Mouse (Mus musculus): ENCODE measurements around the gene Tcl1b1. TPM values are rescaled to one million over a fixed set of nuclear protein-coding genes. Genes with fewer than 3 reads are reported as not detected.
"Not testable (repeated sequence)": the region's sequence is repeated elsewhere in the genome, so short reads cannot be mapped to it uniquely, and the experiment has no call there.

Gene Tcl1b1
- polyA plus RNA-seq, 1 experiment, result not detected

DNA sequence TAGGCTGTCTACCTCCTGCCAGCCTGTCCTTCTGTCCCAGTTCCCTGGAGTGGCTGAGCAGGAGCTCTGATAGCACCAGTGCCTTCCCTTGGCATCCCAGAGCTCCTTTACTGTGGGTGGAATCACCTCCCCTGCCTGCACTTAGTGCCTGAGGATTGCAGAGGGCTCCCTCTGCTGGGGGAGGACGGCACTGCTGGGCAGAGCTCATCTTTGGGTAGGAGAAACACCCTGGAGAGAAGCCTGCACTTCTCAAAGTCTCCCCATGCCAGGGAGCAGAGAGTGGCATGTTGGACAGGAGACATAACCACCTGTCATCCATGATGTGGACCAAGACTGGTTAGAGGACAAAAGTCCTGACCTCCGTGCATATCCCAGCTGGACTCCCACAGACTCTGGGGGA lies 29.5 kb downstream of the Tcl1b1 start:
- not testable (repeated sequence) for H3K4me3 ChIP-seq (ENCODE audit: low read depth, low read length); H3K27ac ChIP-seq (ENCODE audit: insufficient read depth, low read length)

DNA sequence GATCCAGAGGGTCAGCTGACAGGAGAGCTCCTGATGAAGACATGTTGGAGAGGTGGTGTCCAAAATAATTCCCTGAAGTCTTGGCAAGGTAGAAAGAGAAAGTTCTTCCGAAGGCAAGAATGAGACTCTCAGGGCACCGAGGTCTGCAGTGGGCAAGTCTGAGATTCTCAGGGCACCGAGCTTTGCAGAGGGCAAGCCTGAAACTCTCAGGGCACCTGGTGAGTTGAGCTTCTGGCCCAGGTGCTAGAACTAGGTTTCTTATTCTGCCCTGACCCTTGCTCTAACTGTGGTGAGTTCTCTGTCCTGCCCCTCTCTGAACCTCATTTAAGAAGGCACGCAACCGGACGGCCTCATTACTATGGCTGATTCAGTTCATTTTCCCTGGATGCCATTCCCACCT lies 31.3 kb downstream of the Tcl1b1 start, which contains the start of gene Tcl1b3:
Gene Tcl1b3 (plus strand): TSS at position 301 of the 400 bp plus-strand sequence.
- not testable (repeated sequence) for H3K9me3 ChIP-seq (replicated peaks; ENCODE audit: control insufficient read depth, insufficient read depth, low read length, poor library complexity, severe bottlenecking); H3K27ac ChIP-seq (ENCODE audit: insufficient read depth, low read length); H3K4me1 ChIP-seq (ENCODE audit: control insufficient read depth, insufficient read depth, low read length); H3K27me3 ChIP-seq (ENCODE audit: control insufficient read depth, insufficient read depth, low read length, poor library complexity, severe bottlenecking); H3K4me3 ChIP-seq (ENCODE audit: low read depth, low read length); H3K9ac ChIP-seq (ENCODE audit: low read depth, poor library complexity, severe bottlenecking); H3K36me3 ChIP-seq (ENCODE audit: control insufficient read depth, insufficient read depth, low read length, poor library complexity, severe bottlenecking)

More for the DNA sequence above, 29.5 kb downstream of the Tcl1b1 start:
- H3K4me1 ChIP-seq (ENCODE audit: control insufficient read depth, insufficient read depth, low read length); H3K27me3 ChIP-seq (ENCODE audit: control insufficient read depth, insufficient read depth, low read length, poor library complexity, severe bottlenecking); H3K9me3 ChIP-seq (replicated peaks; ENCODE audit: control insufficient read depth, insufficient read depth, low read length, poor library complexity, severe bottlenecking); H3K9ac ChIP-seq (ENCODE audit: low read depth, poor library complexity, severe bottlenecking); H3K36me3 ChIP-seq (ENCODE audit: control insufficient read depth, insufficient read depth, low read length, poor library complexity, severe bottlenecking): not testable (repeated sequence)
- TF ChIP-seq CTCF (IDR thresholded peaks at IDR 0.05; ENCODE audit: low read depth, low read length), result peak; percentile 21

DNA sequence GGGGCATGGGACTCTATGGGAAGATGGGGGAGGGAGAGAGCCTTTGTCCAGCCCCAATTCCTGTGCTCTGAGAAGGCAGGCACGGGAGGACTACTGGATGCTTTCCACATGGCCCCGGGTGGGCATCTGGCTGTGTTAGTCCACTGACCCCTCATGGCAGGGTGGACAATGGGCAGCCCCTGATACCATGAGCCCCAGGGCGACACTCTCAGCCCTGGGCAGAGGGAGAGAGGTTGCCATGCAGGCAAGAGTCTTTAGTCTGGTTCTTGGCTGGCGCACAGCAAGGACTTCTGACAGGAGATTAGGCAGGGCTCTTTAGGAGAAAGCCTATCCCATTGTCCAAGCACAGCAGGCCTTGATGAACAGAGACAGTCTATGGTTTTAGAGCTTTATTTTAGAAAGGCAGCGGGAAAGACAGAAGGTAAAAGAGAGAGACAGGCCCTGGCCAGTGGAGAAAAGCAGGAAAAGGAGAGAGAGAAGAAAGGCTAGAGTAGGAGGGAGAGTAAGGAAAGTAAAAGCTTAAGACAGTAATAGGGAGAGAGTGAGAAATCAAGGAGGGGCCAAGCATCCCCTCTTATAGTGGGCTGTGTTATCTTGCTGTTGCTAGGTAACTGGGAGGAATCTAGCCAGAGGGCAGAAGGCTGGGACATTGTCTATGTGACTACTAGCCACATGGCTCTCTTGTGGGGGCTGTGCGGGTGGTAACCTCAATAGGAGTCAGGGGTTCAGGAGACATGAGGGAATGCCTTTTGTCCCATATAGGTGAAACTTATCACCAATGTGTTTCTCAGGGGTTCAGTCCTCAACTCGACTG lies 40.4 kb downstream of the Tcl1b1 start:
- not testable (repeated sequence) for H3K4me3 ChIP-seq (ENCODE audit: low read depth, low read length); H3K27ac ChIP-seq (ENCODE audit: insufficient read depth, low read length); H3K9me3 ChIP-seq (replicated peaks; ENCODE audit: control insufficient read depth, insufficient read depth, low read length, poor library complexity, severe bottlenecking); H3K36me3 ChIP-seq (ENCODE audit: control insufficient read depth, insufficient read depth, low read length, poor library complexity, severe bottlenecking); H3K9ac ChIP-seq (ENCODE audit: low read depth, poor library complexity, severe bottlenecking); H3K4me1 ChIP-seq (ENCODE audit: control insufficient read depth, insufficient read depth, low read length); H3K27me3 ChIP-seq (ENCODE audit: control insufficient read depth, insufficient read depth, low read length, poor library complexity, severe bottlenecking)

DNA sequence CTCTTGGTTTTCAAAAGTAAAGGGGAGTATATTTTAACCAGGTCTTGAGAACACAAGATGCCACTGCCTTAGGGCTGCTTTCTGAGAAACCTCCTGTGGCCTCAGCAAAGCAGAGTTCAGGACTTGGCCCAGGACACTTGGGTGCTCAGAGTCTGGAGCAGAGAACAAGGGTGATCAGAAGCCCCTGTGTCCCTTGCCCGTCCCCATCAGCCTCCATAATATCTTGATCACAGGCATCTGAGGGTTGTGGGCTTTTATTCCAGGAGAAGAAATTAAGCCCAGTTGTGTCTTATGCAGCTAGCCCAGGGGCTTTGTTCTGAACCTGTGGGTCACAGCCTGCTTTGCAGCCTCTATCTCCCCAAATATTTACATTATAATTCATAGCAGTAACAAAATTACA lies 42.2 kb downstream of the Tcl1b1 start, which contains the start of gene Tcl1b4:
Gene Tcl1b4 (plus strand): TSS at position 301 of the 400 bp plus-strand sequence.
- not testable (repeated sequence) for H3K36me3 ChIP-seq (ENCODE audit: control insufficient read depth, insufficient read depth, low read length, poor library complexity, severe bottlenecking); H3K27ac ChIP-seq (ENCODE audit: insufficient read depth, low read length); H3K9me3 ChIP-seq (replicated peaks; ENCODE audit: control insufficient read depth, insufficient read depth, low read length, poor library complexity, severe bottlenecking); H3K9ac ChIP-seq (ENCODE audit: low read depth, poor library complexity, severe bottlenecking); H3K27me3 ChIP-seq (ENCODE audit: control insufficient read depth, insufficient read depth, low read length, poor library complexity, severe bottlenecking); H3K4me3 ChIP-seq (ENCODE audit: low read depth, low read length); H3K4me1 ChIP-seq (ENCODE audit: control insufficient read depth, insufficient read depth, low read length)

DNA sequence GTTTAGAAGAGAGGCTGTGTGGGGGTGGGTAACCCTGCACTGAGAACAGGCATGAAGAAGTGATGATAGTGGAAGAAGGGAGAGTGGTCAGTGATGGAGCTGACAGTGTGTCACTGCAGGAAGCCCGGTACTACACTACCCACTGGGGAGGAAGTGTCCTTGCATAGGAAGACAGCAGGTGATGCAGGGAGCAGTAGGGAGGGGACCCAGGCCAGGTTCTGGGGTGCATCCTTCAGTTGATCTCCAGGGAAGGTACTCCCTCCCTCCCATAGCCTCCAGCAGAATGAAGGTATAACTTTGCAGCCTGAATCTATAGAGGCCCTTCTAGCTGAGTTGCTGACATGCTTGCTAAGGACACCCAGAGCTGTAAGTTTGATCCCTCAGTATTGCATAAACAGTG lies 47.6 kb downstream of the Tcl1b1 start:
- TF ChIP-seq CTCF (IDR thresholded peaks at IDR 0.05; ENCODE audit: low read depth, low read length) (no peak), POLR2A (IDR thresholded peaks at IDR 0.05; ENCODE audit: insufficient read depth, low read length) (no peak), EP300 (IDR thresholded peaks at IDR 0.05; ENCODE audit: insufficient read depth, low read depth, low read length) (no peak)
- no peak overlapping the region for H3K9ac ChIP-seq (ENCODE audit: low read depth, poor library complexity, severe bottlenecking)
- no peak overlapping the region for H3K27ac ChIP-seq (ENCODE audit: insufficient read depth, low read length)
- no peaks in the 10 kb centered on the region for H3K9me3 ChIP-seq (replicated peaks; ENCODE audit: control insufficient read depth, insufficient read depth, low read length, poor library complexity, severe bottlenecking)
- H3K27me3 ChIP-seq (ENCODE audit: control insufficient read depth, insufficient read depth, low read length, poor library complexity, severe bottlenecking), result no peaks in the 10 kb centered on the region
- H3K36me3 ChIP-seq (ENCODE audit: control insufficient read depth, insufficient read depth, low read length, poor library complexity, severe bottlenecking), result no peaks in the 10 kb centered on the region
- no peak overlapping the region for H3K4me3 ChIP-seq (ENCODE audit: low read depth, low read length)
- no peaks in the 10 kb centered on the region for H3K4me1 ChIP-seq (ENCODE audit: control insufficient read depth, insufficient read depth, low read length)

DNA sequence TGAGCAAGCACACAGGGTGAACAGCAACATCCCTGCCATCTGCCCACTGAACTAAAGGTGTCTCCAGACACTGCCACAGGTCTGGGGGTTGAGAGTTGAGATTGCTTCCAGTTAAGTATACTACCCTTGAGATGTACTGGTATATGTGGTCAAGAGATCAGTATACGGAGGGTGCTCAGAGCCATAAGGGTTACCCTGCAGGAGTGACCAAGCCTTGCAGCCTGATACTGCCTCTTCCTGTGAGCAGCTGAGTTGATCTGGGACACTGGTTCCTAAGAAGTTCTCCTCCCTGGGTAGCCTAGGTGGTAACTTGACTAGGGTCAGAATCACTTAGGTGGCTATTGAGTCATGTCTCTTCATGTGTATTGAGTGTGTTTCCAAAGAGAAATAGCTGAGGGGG lies 49.0 kb downstream of the Tcl1b1 start:
- no peak overlapping the region for H3K9ac ChIP-seq (ENCODE audit: low read depth, poor library complexity, severe bottlenecking)
- no peaks in the 10 kb centered on the region for H3K4me1 ChIP-seq (ENCODE audit: control insufficient read depth, insufficient read depth, low read length)
- H3K27me3 ChIP-seq (ENCODE audit: control insufficient read depth, insufficient read depth, low read length, poor library complexity, severe bottlenecking), result no peaks in the 10 kb centered on the region
- no peak overlapping the region for H3K27ac ChIP-seq (ENCODE audit: insufficient read depth, low read length)
- no peak for TF ChIP-seq EP300 (IDR thresholded peaks at IDR 0.05; ENCODE audit: insufficient read depth, low read depth, low read length)
- no peak for TF ChIP-seq POLR2A (IDR thresholded peaks at IDR 0.05; ENCODE audit: insufficient read depth, low read length)
- TF ChIP-seq CTCF (IDR thresholded peaks at IDR 0.05; ENCODE audit: low read depth, low read length), result no peak
- no peaks in the 10 kb centered on the region for H3K9me3 ChIP-seq (replicated peaks; ENCODE audit: control insufficient read depth, insufficient read depth, low read length, poor library complexity, severe bottlenecking)
- no peak overlapping the region for H3K4me3 ChIP-seq (ENCODE audit: low read depth, low read length)
- no peaks in the 10 kb centered on the region for H3K36me3 ChIP-seq (ENCODE audit: control insufficient read depth, insufficient read depth, low read length, poor library complexity, severe bottlenecking)

Measured in ES-Bruce4 (cell line).